Mouse (Mus musculus) B cell, adult 67 days (primary cell): Measurements from ENCODE around the gene Aldh18a1. TPM values are rescaled to one million over a fixed set of nuclear protein-coding genes. Genes with fewer than 3 reads are reported as not detected.

Experiments used
- total RNA-seq, 2 experiments: library from RNA; stranded (reverse); gene quantifications; 4 replicates each; pipeline ENCODE4 v1.2.4; 2023

Aldh18a1 gene
- 10 to 100 TPM; 27.2 to 30.3 TPM for total RNA-seq

DNA sequence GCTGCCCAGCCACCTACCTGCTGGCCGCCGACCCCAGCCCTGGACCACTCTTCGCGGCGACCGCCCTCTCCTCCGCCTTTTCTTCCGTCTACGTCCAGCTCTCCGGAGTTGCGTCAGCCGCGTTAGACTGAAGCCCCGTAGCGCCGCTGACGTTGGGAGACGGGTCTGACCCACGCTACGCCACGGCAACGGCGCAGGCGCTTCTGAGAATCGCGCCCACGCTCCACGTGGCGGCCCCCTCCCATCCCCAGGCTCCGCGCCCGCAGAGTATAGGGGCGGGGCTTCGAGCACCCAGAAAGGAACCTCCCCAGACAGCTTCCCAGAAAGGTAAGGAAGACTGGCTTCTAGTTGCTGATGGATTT lies at the start of gene Aldh18a1:
TSS of gene Aldh18a1 (minus strand) at position 171 of the 362 bp plus-strand sequence.

DNA sequence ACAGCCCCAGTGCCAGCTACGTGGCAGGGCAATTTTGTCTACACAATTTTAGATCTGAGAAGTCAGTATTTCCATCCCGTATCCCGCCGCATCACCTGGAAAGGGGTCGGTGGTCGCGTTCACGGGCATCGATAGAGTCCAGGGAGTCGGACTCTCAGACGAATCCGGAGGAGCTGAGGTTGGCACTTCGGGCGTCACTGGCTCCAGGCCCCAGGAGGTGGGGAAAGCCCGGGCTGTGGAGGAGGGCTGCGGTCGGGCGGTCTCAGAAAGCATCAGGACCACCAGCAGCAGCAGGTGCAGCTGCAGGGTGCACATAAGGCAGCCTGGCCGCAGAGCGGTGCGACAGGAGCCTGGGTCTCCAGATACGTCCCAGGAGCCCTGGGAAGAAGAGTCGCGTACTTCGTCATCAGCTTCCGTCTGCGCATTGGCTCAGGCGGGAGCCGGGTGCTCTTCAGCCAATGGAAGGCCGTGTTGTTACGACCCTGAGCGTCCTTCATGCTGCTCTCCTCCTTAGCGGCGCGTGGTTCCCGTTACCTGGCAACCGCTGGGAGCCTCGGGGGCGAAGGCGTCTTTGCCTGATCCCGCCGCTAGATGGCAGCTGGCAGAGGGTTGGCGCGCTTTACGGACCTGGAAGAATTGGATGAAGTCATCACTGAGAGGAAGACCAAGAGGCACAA lies 23.7 kb upstream of the Aldh18a1 start, which contains the start of the genes Tctn3 and Entpd1:
TSS of gene Tctn3 (minus strand) at position 404 of the 677 bp plus-strand sequence.
TSS of gene Entpd1 (plus strand) at position 537 of the 677 bp plus-strand sequence.

DNA sequence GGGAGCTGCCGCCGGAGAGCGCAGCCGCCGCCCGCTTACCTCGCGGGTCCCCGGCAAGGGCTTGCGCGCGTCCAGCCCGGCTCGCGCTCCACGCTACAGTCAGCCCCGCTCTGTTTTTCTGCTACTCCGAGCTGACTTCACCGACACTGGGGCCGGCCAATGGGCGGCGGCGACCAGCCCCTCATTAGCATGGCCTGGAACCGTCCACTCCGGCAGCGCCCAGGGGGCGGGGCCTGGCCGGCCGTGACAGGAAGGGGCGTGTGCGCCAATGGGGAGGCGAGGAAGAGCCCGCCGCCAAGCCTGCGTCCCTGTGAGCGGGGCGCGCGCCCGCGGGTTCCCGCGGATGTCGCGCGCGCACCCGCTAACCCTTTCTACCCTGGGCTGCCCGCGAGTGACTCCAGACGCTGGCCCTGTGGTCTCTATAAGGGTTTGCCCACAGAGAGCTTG lies 74.6 kb downstream of the Aldh18a1 start, which contains the start of gene Sorbs1:
TSS of gene Sorbs1 (minus strand) at position 148 of the 447 bp plus-strand sequence.

Other genes starting within 250 kb of the Aldh18a1 start
- gene Sorbs1, start 74.7 kb downstream of the Aldh18a1 start, total RNA-seq = 10 to 100 TPM; 10.9 to 13.3 TPM
- gene Tctn3, start 23.8 kb upstream of the Aldh18a1 start, total RNA-seq = 10 to 100 TPM; 10.0 to 11.3 TPM
- 10 to 100 TPM; 18.6 to 24.1 TPM for gene Entpd1, start 23.9 kb upstream of the Aldh18a1 start, total RNA-seq
- 1 to 10 TPM in 1 of 2 experiments, under 1 TPM in 1; 0.70 to 2.2 TPM for gene Cc2d2b, start 160.3 kb upstream of the Aldh18a1 start, total RNA-seq
- 10 to 100 TPM; 27.4 to 29.8 TPM for gene Ccnj, start 242.8 kb upstream of the Aldh18a1 start, total RNA-seq